24 mouse cellular contexts compared by ENCODE assay signal in the genomic region with DNA sequence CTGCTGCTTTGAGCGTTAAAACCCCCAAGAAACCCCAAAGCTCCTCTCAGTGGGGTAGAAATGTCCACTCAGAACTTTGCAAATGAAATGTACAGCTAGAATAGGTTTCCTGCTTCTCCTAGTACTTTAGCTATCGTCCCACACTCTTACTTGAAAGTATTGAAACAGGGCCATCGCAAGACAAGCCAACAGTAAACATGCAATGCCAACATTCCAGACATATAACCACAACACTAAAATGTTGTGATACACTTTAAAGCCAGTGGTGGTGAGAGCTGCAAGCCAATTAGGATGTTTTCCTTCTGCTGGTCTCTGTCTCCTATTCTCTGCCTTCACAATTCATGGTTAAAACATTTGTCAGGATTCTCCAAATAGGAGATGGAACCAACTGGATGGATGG.
"Had no signal": no experiment of that assay in that cellular context is flagged by ENCODE, and none has a peak within 500 bp of the region (broad histone marks: within the 10 kb centered on the region; RNA-seq: fewer than 3 reads in every experiment).

No protein-coding gene starts in this region.

- H3K27ac ChIP-seq: gastrocnemius, adult 2 months; heart, adult 2 months; hindbrain, embryonic 10.5 days; hindbrain, embryonic 12.5 days; hindbrain, embryonic 14.5 days; intestine, embryonic 15.5 days; layer of hippocampus, adult 2 months; left cerebral cortex, adult 2 months; limb, embryonic 10.5 days; limb, embryonic 12.5 days had no signal

- ATAC-seq: hindbrain, embryonic 16.5 days; inflammation-experienced regulatory T-cells, adult 6 months; intestine, embryonic 15.5 days; intestine, postnatal 0 days had no signal

- H3K9ac ChIP-seq: heart, embryonic 12.5 days; hindbrain, embryonic 12.5 days; hindbrain, embryonic 14.5 days; intestine, embryonic 15.5 days; limb, embryonic 12.5 days had no signal

- H3K36me3 ChIP-seq: heart, embryonic 12.5 days; hindbrain, embryonic 10.5 days; hindbrain, embryonic 12.5 days; intestine, embryonic 15.5 days; limb, embryonic 10.5 days; limb, embryonic 12.5 days had no signal

- H3K4me2 ChIP-seq: heart, embryonic 12.5 days; hindbrain, embryonic 12.5 days; hindbrain, embryonic 14.5 days; intestine, embryonic 15.5 days; limb, embryonic 12.5 days had no signal

- H3K27me3 ChIP-seq: heart, embryonic 12.5 days; hindbrain, embryonic 12.5 days; intestine, embryonic 15.5 days; limb, embryonic 12.5 days had no signal

- H3K4me1 ChIP-seq: heart, embryonic 12.5 days; hindbrain, embryonic 10.5 days; hindbrain, embryonic 12.5 days had no signal

- DNase-seq: gastrocnemius, adult 2 months; gastrocnemius, postnatal 10 days; gastrocnemius, postnatal 25 days; heart, adult 2 months; heart, postnatal 10 days; heart, postnatal 4 days; kidney, adult 18-20 months; kidney, adult 8-10 months; kidney, postnatal 10 days; kidney, postnatal 25 days; kidney, postnatal 4 days; liver had no signal

- H3K4me3 ChIP-seq: gastrocnemius, adult 2 months; heart, adult 2 months; heart, embryonic 12.5 days; hindbrain, embryonic 10.5 days; hindbrain, embryonic 12.5 days; intestine, embryonic 15.5 days; layer of hippocampus, adult 2 months; left cerebral cortex, adult 2 months; limb, embryonic 10.5 days; limb, embryonic 12.5 days had no signal

- H3K9me3 ChIP-seq: heart, embryonic 12.5 days; hindbrain, embryonic 10.5 days; hindbrain, embryonic 12.5 days; intestine, embryonic 15.5 days; limb, embryonic 10.5 days; limb, embryonic 12.5 days had no signal
